Mouse (Mus musculus): Measurements from ENCODE around the gene Tsfm. TPM values are rescaled to one million over a fixed set of nuclear protein-coding genes. Genes with fewer than 3 reads are reported as not detected.

The Tsfm gene
- total and polyA plus RNA-seq, 3 experiments: 53.0 to 88.9 (median 78.0) TPM

DNA sequence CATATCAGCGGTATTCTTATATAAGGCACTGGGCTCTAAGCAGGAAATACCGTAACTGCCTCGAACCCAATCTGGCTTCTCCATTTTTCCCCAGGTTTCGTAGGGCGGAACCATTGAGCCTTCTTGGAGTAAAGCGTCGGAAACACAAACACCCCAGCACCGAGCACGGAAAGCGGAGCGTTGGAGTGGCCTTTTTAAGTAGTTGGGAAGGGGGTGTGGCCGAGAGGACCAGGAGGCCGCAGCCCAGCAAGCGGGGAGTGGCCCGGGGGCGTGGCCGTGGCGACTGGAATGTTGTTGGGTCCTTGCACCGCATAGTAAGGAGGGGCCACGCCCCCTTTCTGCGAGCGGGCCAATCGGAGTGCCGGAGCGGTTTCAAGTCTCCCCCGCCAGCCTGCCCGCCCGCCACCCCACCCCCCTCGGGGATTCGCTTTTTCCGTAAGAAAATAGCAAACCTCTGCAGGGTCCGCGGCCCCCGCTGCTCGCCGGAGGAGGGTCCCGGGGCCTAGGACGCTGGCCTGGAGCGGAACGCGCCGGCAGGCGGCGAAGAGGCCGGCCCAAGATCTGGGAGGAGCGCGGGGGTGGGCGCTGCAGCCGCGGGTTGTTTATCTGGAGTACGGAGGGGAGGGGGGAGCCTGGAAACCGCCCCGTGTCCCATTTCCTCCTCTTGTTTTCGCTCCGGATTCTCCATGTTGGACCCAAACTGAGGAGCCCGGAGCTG is 52.2 kb downstream of the Tsfm start, which contains the start of gene Ctdsp2:
Ctdsp2 (plus strand) TSS at position 441 of the 718 bp plus-strand sequence.
- H3K4me1 ChIP-seq (ENCODE audit: control insufficient read depth in 1 of 2, insufficient read depth in 2 of 2): peaks cover 7 to 29% of the 10 kb centered on the region in 2 experiments
- TF ChIP-seq CHD1 (IDR thresholded peaks at IDR 0.05; ENCODE audit: low read depth, low read length): no peak
- TF ChIP-seq GABPA (IDR thresholded peaks at IDR 0.05; ENCODE audit: insufficient replicate concordance, low read depth, low read length): no peak
- 0 out of 2 replicates have a peak, but pooled peaks have one; percentile 20 for TF ChIP-seq TCF12 (IDR thresholded peaks at IDR 0.05; ENCODE audit: low read depth, low read length)
- TF ChIP-seq HCFC1 (IDR thresholded peaks at IDR 0.05; ENCODE audit: low read depth, low read length): no peak; the same call in 1 of the 2 replicates
- TF ChIP-seq ZC3H11A (IDR thresholded peaks at IDR 0.05; ENCODE audit: low read depth, low read length): no peak
- peak; percentile 93 for TF ChIP-seq TBP (conservative IDR thresholded peaks at IDR 0.05; ENCODE audit: low read depth, low read length)
- no peak for TF ChIP-seq ZMIZ1 (IDR thresholded peaks at IDR 0.05; ENCODE audit: low read depth, low read length)
- TF ChIP-seq UBTF (IDR thresholded peaks at IDR 0.05; ENCODE audit: low read depth, low read length): no peak
- 0 out of 2 replicates have a peak, but pooled peaks have one; percentile 4 for TF ChIP-seq ELF1 (IDR thresholded peaks at IDR 0.05; ENCODE audit: low read depth, low read length)
- no peak for TF ChIP-seq CTCF (conservative IDR thresholded peaks at IDR 0.05 in 1 of 2, IDR thresholded peaks at IDR 0.05 in 1 of 2; ENCODE audit: low read depth in 2 of 2, low read length in 2 of 2)
- TF ChIP-seq MAZ (IDR thresholded peaks at IDR 0.05; ENCODE audit: low read depth, low read length): no peak
- TF ChIP-seq RAD21 (IDR thresholded peaks at IDR 0.05; ENCODE audit: low read depth, low read length): no peak
- TF ChIP-seq SIN3A (IDR thresholded peaks at IDR 0.05; ENCODE audit: low read length): peak; percentile 60; the same call in 1 of the 2 replicates
- 0 out of 2 replicates have a peak, but pooled peaks have one; percentile 40 for TF ChIP-seq NELFE (IDR thresholded peaks at IDR 0.05; ENCODE audit: low read depth, low read length)
- TF ChIP-seq EP300 (IDR thresholded peaks at IDR 0.05; ENCODE audit: low read length): no peak
- 0 out of 2 replicates have a peak, but pooled peaks have one; percentile 37 for TF ChIP-seq RCOR1 (conservative IDR thresholded peaks at IDR 0.05; ENCODE audit: low read depth, low read length)
- TF ChIP-seq NRF1 (IDR thresholded peaks at IDR 0.05; ENCODE audit: low read depth, low read length): 0 out of 2 replicates have a peak, but pooled peaks have one; percentile 6
- no peak for TF ChIP-seq MAX (IDR thresholded peaks at IDR 0.05; ENCODE audit: low read length)
- TF ChIP-seq E2F4 (IDR thresholded peaks at IDR 0.05; ENCODE audit: insufficient replicate concordance, low read depth, low read length): no peak
- TF ChIP-seq MEF2A (IDR thresholded peaks at IDR 0.05; ENCODE audit: borderline replicate concordance, low read depth, low read length): no peak
- TF ChIP-seq MAFK (IDR thresholded peaks at IDR 0.05; ENCODE audit: insufficient replicate concordance, low read length): no peak
- no peak for TF ChIP-seq KAT2A (IDR thresholded peaks at IDR 0.05; ENCODE audit: insufficient replicate concordance, low read length)
- TF ChIP-seq PAX5 (IDR thresholded peaks at IDR 0.05; ENCODE audit: low read length): no peak
- no peak for TF ChIP-seq ZNF384 (IDR thresholded peaks at IDR 0.05; ENCODE audit: low read depth, low read length)
- no peak for TF ChIP-seq MYC (IDR thresholded peaks at IDR 0.05; ENCODE audit: low read depth, low read length)
- no peak for TF ChIP-seq POLR2AphosphoS2 (IDR thresholded peaks at IDR 0.05; ENCODE audit: low read depth, low read length)
- TF ChIP-seq IRF4 (IDR thresholded peaks at IDR 0.05; ENCODE audit: low read depth, low read length): peak; percentile 51; the same call in 1 of the 2 replicates
- no peak for TF ChIP-seq ZKSCAN1 (IDR thresholded peaks at IDR 0.05; ENCODE audit: borderline replicate concordance, low read depth, low read length)
- no peak for TF ChIP-seq BHLHE40 (IDR thresholded peaks at IDR 0.05; ENCODE audit: low read depth, low read length)
- TF ChIP-seq SMC3 (IDR thresholded peaks at IDR 0.05; ENCODE audit: low read depth, low read length): no peak
- TF ChIP-seq USF2 (conservative IDR thresholded peaks at IDR 0.05; ENCODE audit: low read depth, low read length): no peak
- TF ChIP-seq MXI1 (IDR thresholded peaks at IDR 0.05; ENCODE audit: low read depth, low read length): no peak
- no peak for TF ChIP-seq USF1 (IDR thresholded peaks at IDR 0.05; ENCODE audit: low read depth, low read length)
- TF ChIP-seq ETS1 (conservative IDR thresholded peaks at IDR 0.05; ENCODE audit: low read depth, low read length): no peak
- no peak for TF ChIP-seq JUN (IDR thresholded peaks at IDR 0.05; ENCODE audit: insufficient read depth, low read depth, low read length)
- TF ChIP-seq CHD2 (IDR thresholded peaks at IDR 0.05; ENCODE audit: low read length): peak; percentile 14; the same call in 1 of the 2 replicates
- TF ChIP-seq JUND (conservative IDR thresholded peaks at IDR 0.05; ENCODE audit: low read depth, low read length): no peak
- TF ChIP-seq POLR2A (IDR thresholded peaks at IDR 0.05; ENCODE audit: low read depth, low read length): peak; percentile 67
- H3K4me3 ChIP-seq (replicated peaks in 1 of 3; ENCODE audit: low read depth in 2 of 3, low read length in 2 of 3, poor library complexity in 1 of 3): peak within 1 kb of the TSS; percentile 64 to 82 (median 80)
- dilution Hi-C loops (cut with MboI; ENCODE audit: extremely low pct_ligation_motif_present, extremely low pct_unique_long_range_greater_than_20kb, low sequenced_read_pairs): no loop called here
- H3K27me3 ChIP-seq (replicated peaks): peaks cover 26% of the 10 kb centered on the region
- no peaks in the 10 kb centered on the region for H3K9me3 ChIP-seq (replicated peaks; ENCODE audit: low read length)
- in situ Hi-C loops (cut with MboI; ENCODE audit: low pct_ligation_motif_present, low pct_unique_long_range_greater_than_20kb, low sequenced_read_pairs): no loop called here
- peak; percentile 96 for DNase-seq (ENCODE audit: extremely low read depth)
- H3K27ac ChIP-seq (ENCODE audit: insufficient read depth, low read depth): peak within 1 kb of the TSS; percentile 33; the same call in 1 of the 2 replicates
- H3K79me2 ChIP-seq (replicated peaks; ENCODE audit: control insufficient read depth, extremely low read depth, insufficient read depth, poor library complexity, severe bottlenecking): peaks cover 23% of the 10 kb centered on the region
- H3K9ac ChIP-seq (ENCODE audit: insufficient read depth, low read depth): peak within 1 kb of the TSS; percentile 83
- H3K4me2 ChIP-seq (ENCODE audit: insufficient read depth, low read depth, poor library complexity, severe bottlenecking): peak within 1 kb of the TSS; percentile 70
- peaks cover 3 to 8% of the 10 kb centered on the region in 2 experiments for H3K36me3 ChIP-seq (replicated peaks in 1 of 2; ENCODE audit: control insufficient read depth in 1 of 2, insufficient read depth in 1 of 2, low read length in 1 of 2)

Measured in CH12.LX (cell line).